Mouse (Mus musculus) heart, adult 2 months (tissue): ENCODE data around the gene Tesmin.

Experiments
- CTCF ChIP-seq: fragments of 200-600 bp; IDR thresholded peaks from 2 replicates; pipeline ENCODE4 v1.8.1; 2022; ENCODE audit warnings: antibody characterized with exemption, mild to moderate bottlenecking, moderate library complexity
- POLR2A ChIP-seq: fragments of 200-500 bp; IDR thresholded peaks from 2 replicates; pipeline ENCODE4 v1.6.1; 2011; ENCODE audit warnings: mild to moderate bottlenecking, low read depth, low read length, control low read depth; ENCODE audit not compliant: insufficient read depth

- TF ChIP-seq CTCF = no peak
- no peak for TF ChIP-seq POLR2A
Measured at GRCm38 (mm10) chr19:3341021-3341420, 47.6 kb upstream of the Tesmin start.
